Comparison of ENCODE assay signal across 9 mouse cellular contexts in the genomic region with DNA sequence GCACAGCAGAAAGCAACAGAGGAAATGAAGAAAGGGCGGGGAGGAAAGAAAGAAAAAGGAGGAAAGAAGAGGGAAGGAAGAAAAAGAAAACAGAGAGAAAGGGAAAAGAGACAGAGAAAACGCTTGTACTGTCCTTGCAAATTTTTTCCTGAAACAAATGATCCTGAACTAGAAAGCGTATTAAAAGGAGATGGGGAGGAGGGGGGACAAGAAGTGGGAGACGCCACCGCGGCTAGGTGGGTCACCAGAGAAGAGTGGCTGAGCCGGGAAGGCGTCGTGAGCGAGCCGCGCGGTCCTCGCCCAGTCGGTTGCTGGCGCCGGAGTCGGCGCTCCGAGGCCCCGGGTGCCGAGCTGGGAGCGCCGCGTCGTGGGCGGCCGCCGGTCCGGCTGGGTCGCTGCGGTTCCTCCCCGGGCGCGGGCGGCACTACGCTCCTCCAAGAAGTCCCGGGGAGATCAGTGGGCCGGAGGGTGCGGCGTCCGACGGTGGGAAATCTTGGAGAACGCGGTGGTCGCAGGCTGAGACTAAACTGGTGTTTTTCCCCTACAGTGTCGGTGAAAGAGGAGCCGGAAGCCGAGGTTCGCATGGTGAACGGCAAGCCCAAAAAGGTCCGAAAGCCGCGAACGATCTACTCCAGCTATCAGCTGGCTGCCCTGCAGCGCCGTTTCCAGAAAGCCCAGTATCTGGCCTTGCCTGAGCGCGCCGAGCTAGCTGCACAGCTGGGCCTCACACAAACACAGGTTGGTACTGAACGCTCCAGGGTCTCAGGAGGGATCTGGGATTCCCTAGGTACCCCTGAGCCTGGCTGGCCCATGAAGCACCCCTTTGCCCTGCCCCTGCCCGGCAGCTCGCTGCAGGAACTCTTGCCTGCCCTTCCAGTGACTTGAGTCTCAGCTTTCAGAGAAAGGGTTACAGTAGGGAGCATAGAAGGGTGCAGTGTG. TPM values are rescaled to one million over a fixed set of nuclear protein-coding genes. Genes with fewer than 3 reads are reported as not detected.
A peak's percentile ranks its signal among the peaks of the same experiment; 100 is the strongest.
DNase-seq lines count a peak whose midpoint lies in the region; ATAC-seq and TF ChIP-seq lines count a peak whose summit lies in the region.
"Had no signal": no experiment of that assay in that cellular context is flagged by ENCODE, and none has a peak within 500 bp of the region (broad histone marks: within the 10 kb centered on the region; RNA-seq: fewer than 3 reads in every experiment).

No protein-coding gene starts in this region.

- TF ChIP-seq POLR2A in limb, embryonic 14.5 days (IDR thresholded peaks at IDR 0.05; ENCODE audit: borderline replicate concordance, extremely low read depth, insufficient read depth, insufficient read length): no peak
- no peak for TF ChIP-seq POLR2A in thymus, adult 2 months (IDR thresholded peaks at IDR 0.05; ENCODE audit: control insufficient read depth, extremely low read depth, insufficient read depth, low read length, poor library complexity)

- WGBS in limb, embryonic 14.5 days: 4% methylated on average over 43 of the region's 63 CpGs
- WGBS in stomach, embryonic 15.5 days: 3% methylated on average over 59 of the region's 63 CpGs
- WGBS in thymus, adult 2 months: 8% methylated on average over 63 of the region's 63 CpGs

- peak overlapping the region; percentile 43 for H3K4me3 ChIP-seq in limb, embryonic 14.5 days (replicated peaks; ENCODE audit: low read length)
- peak overlapping the region; percentile 40 for H3K4me3 ChIP-seq in stomach, embryonic 15.5 days (replicated peaks)
- no peak overlapping the region for H3K4me3 ChIP-seq in thymus, adult 2 months (ENCODE audit: control insufficient read depth, insufficient read depth, low read length)

- H3K27me3 ChIP-seq in limb, embryonic 14.5 days (ENCODE audit: control insufficient read depth, insufficient read depth, low read length): peaks cover 55% of the 10 kb centered on the region
- H3K27me3 ChIP-seq in stomach, embryonic 15.5 days (replicated peaks): peaks cover 68% of the 10 kb centered on the region
- peaks cover 28% of the 10 kb centered on the region for H3K27me3 ChIP-seq in thymus, adult 2 months (ENCODE audit: control insufficient read depth, insufficient read depth, low read length)

- peak overlapping the region; percentile 44 for H3K9ac ChIP-seq in limb, embryonic 14.5 days (ENCODE audit: low read depth, low read length, severe bottlenecking)
- H3K9ac ChIP-seq in stomach, embryonic 15.5 days: no peak overlapping the region

- no peak for ATAC-seq in limb, embryonic 14.5 days (ENCODE audit: low FRiP score, low read depth)
- ATAC-seq in stomach, embryonic 15.5 days (ENCODE audit: insufficient read depth, low FRiP score, low read depth): no peak

- H3K4me1 ChIP-seq in limb, embryonic 14.5 days (ENCODE audit: control insufficient read depth, insufficient read depth, low read length): peaks cover 13% of the 10 kb centered on the region
- H3K4me1 ChIP-seq in stomach, embryonic 15.5 days: peaks cover 22% of the 10 kb centered on the region
- H3K4me1 ChIP-seq in thymus, adult 2 months (replicated peaks; ENCODE audit: control insufficient read depth, insufficient read depth, low read length): peaks cover under 1% of the 10 kb centered on the region; the same call in 1 of the 2 replicates

- peak; percentile 49 for DNase-seq in adrenal gland, adult 2 months
- DNase-seq in adrenal gland, adult 18-20 months (ENCODE audit: low spot score in 2 of 2): no peak
- peak; percentile 19 for DNase-seq in ovary, postnatal 36 days (ENCODE audit: low spot score)
- no peak for DNase-seq in ovary, adult 18-20 months (ENCODE audit: low spot score)
- DNase-seq in limb, embryonic 14.5 days (ENCODE audit: low spot score): no peak
- DNase-seq in layer of hippocampus, postnatal 25 days (ENCODE audit: extremely low spot score in 1 of 2, low spot score in 1 of 2): no peak
- DNase-seq in thymus, adult 2 months: no peak

- H3K27ac ChIP-seq in limb, embryonic 14.5 days (replicated peaks; ENCODE audit: low read depth, low read length): no peak overlapping the region
- H3K27ac ChIP-seq in stomach, embryonic 15.5 days: no peak overlapping the region
- no peak overlapping the region for H3K27ac ChIP-seq in thymus, adult 2 months (ENCODE audit: control insufficient read depth, insufficient read depth, low read length)

- no peaks in the 10 kb centered on the region for H3K9me3 ChIP-seq in limb, embryonic 14.5 days (ENCODE audit: control insufficient read depth, low read length)
- H3K9me3 ChIP-seq in stomach, embryonic 15.5 days: no peaks in the 10 kb centered on the region

- peak overlapping the region; percentile 77 for H3K4me2 ChIP-seq in limb, embryonic 14.5 days (replicated peaks; ENCODE audit: low read depth, low read length, severe bottlenecking)
- H3K4me2 ChIP-seq in stomach, embryonic 15.5 days: peak overlapping the region; percentile 82

- TF ChIP-seq CTCF in thymus, adult 2 months (IDR thresholded peaks at IDR 0.05; ENCODE audit: borderline replicate concordance, control insufficient read depth, extremely low read depth, insufficient read depth, low read length, poor library complexity): no peak

- H3K36me3 ChIP-seq in limb, embryonic 14.5 days (ENCODE audit: control insufficient read depth, insufficient read depth, low read length): no peaks in the 10 kb centered on the region
- no peaks in the 10 kb centered on the region for H3K36me3 ChIP-seq in stomach, embryonic 15.5 days
- H3K36me3 ChIP-seq in thymus, adult 2 months (ENCODE audit: control insufficient read depth, insufficient read depth, low read length): no peaks in the 10 kb centered on the region

RNA-seq across cellular contexts. Expression of a gene that starts 1.5 kb away (rescaled TPM):
- under 1 TPM in 1 of 2 experiments, not detected in 1; 0.10 TPM for total RNA-seq in adrenal gland, adult 2 months (2021)
- 0.03 and 0.07 TPM in 2 replicates for polyA plus RNA-seq in adrenal gland, adult 2 months (2012; rRNA removed)
- not detected for total RNA-seq in adrenal gland, adult 18-20 months (2021)
- 8.3 and 8.6 TPM in 2 replicates for polyA plus RNA-seq in limb, embryonic 14.5 days (2012; rRNA removed)
- 14.3 and 16.3 TPM in 2 replicates for polyA plus RNA-seq in limb, embryonic 14.5 days (2014; fragmentation: Nextera tagmentation; extraction: Ambion mirVana)
- 1.9 and 2.0 TPM in 2 replicates for polyA plus RNA-seq in stomach, embryonic 15.5 days (2015; fragmentation: Nextera tagmentation; extraction: Ambion mirVana)
- total RNA-seq in layer of hippocampus, postnatal 25 days (2021): not detected
- polyA plus RNA-seq in thymus, adult 2 months (2012; rRNA removed): 0.91 and 1.0 TPM in 2 replicates
- total RNA-seq: heart, postnatal 14 days had no signal

RNA-seq across cellular contexts. Expression of a gene that starts 24.6 kb away (rescaled TPM):
- under 1 TPM in 1 of 2 experiments, not detected in 1; 0.21 TPM for total RNA-seq in adrenal gland, adult 2 months (2021)
- polyA plus RNA-seq in adrenal gland, adult 2 months (2012; rRNA removed): 0.17 and 0.25 TPM in 2 replicates
- not detected for total RNA-seq in adrenal gland, adult 18-20 months (2021)
- 2.0 and 2.4 TPM in 2 replicates for polyA plus RNA-seq in limb, embryonic 14.5 days (2012; rRNA removed)
- 3.3 and 3.4 TPM in 2 replicates for polyA plus RNA-seq in limb, embryonic 14.5 days (2014; fragmentation: Nextera tagmentation; extraction: Ambion mirVana)
- polyA plus RNA-seq in stomach, embryonic 15.5 days (2015; fragmentation: Nextera tagmentation; extraction: Ambion mirVana): 0.46 and 0.58 TPM in 2 replicates
- total RNA-seq in layer of hippocampus, postnatal 25 days (2021): not detected
- polyA plus RNA-seq in thymus, adult 2 months (2012; rRNA removed): 0.23 and 0.34 TPM in 2 replicates

RNA-seq across cellular contexts. Expression of a gene that starts 44.8 kb away (rescaled TPM):
- total RNA-seq in adrenal gland, adult 2 months (2021): 10 to 100 TPM; 37.8 to 54.0 TPM
- polyA plus RNA-seq in adrenal gland, adult 2 months (2012; rRNA removed): 47.2 and 49.0 TPM in 2 replicates
- 10 to 100 TPM; 33.9 to 44.6 TPM for total RNA-seq in adrenal gland, adult 18-20 months (2021)
- 12.7 and 14.3 TPM in 2 replicates for polyA plus RNA-seq in limb, embryonic 14.5 days (2012; rRNA removed)
- 8.6 and 10.0 TPM in 2 replicates for polyA plus RNA-seq in limb, embryonic 14.5 days (2014; fragmentation: Nextera tagmentation; extraction: Ambion mirVana)
- 23.8 and 24.1 TPM in 2 replicates for polyA plus RNA-seq in stomach, embryonic 15.5 days (2015; fragmentation: Nextera tagmentation; extraction: Ambion mirVana)
- 10 to 100 TPM; 11.7 to 15.6 TPM for total RNA-seq in layer of hippocampus, postnatal 25 days (2021)
- polyA plus RNA-seq in thymus, adult 2 months (2012; rRNA removed): 17.0 and 17.1 TPM in 2 replicates

Comparison
In these comparisons a context has a peak if more than half of its experiments do, and no peak if none do; other contexts are left out.
1. DNase-seq: peak in adrenal gland, adult 2 months (single experiment) and ovary, postnatal 36 days (single experiment); none in adrenal gland, adult 18-20 months (0 of 2), ovary, adult 18-20 months (single experiment), limb, embryonic 14.5 days (single experiment), layer of hippocampus, postnatal 25 days (0 of 2) and thymus, adult 2 months (single experiment).